Comparison of ENCODE assay signal across 1 mouse cellular context in genomic region chr9:108266261-108266935, GRCm38 (mm10).
A peak's percentile ranks its signal among the peaks of the same experiment; 100 is the strongest.
TF ChIP-seq lines count a peak whose summit lies in the region.

No protein-coding gene starts in this region.

TF ChIP-seq in MEL, 35 proteins besides CTCF, POLR2A, EP300 and RAD21:
- no peak for TF ChIP-seq E2F4 (IDR thresholded peaks at IDR 0.05; ENCODE audit: borderline replicate concordance, low read depth, low read length)
- peak; percentile 45; the same call in 1 of the 2 replicates for TF ChIP-seq MAZ (IDR thresholded peaks at IDR 0.05; ENCODE audit: low read depth, low read length)
- TF ChIP-seq ELF1 (IDR thresholded peaks at IDR 0.05; ENCODE audit: low read depth, low read length): peak; percentile 48; the same call in 1 of the 2 replicates
- no peak for TF ChIP-seq ETS1 (IDR thresholded peaks at IDR 0.05; ENCODE audit: low read depth, low read length)
- TF ChIP-seq ZNF384 (IDR thresholded peaks at IDR 0.05; ENCODE audit: low read depth, low read length): peak; percentile 77
- peak; percentile 62 for TF ChIP-seq RCOR1 (IDR thresholded peaks at IDR 0.05; ENCODE audit: low read depth, low read length)
